ENCODE assay signal across 8 mouse cellular contexts in genomic region chr1:86443386-86444172, GRCm38 (mm10). TPM values are rescaled to one million over a fixed set of nuclear protein-coding genes. Genes with fewer than 3 reads are reported as not detected.
DNase-seq lines count a peak whose midpoint lies in the region; ATAC-seq lines count a peak whose summit lies in the region.

No protein-coding gene starts in this region.

- H3K4me2 ChIP-seq in lung, embryonic 15.5 days = peak overlapping the region; percentile 89
- peak overlapping the region; percentile 79 for H3K4me2 ChIP-seq in embryonic facial prominence, embryonic 12.5 days (replicated peaks)
- peak overlapping the region; percentile 96 for H3K4me2 ChIP-seq in hindbrain, embryonic 16.5 days (ENCODE audit: low read length)

- no peaks in the 10 kb centered on the region for H3K36me3 ChIP-seq in lung, embryonic 15.5 days
- H3K36me3 ChIP-seq in embryonic facial prominence, embryonic 12.5 days = no peaks in the 10 kb centered on the region
- no peaks in the 10 kb centered on the region for H3K36me3 ChIP-seq in hindbrain, embryonic 16.5 days (ENCODE audit: control insufficient read depth, insufficient read depth, low read length)
- H3K36me3 ChIP-seq in midbrain, embryonic 10.5 days = no peaks in the 10 kb centered on the region

- no peaks in the 10 kb centered on the region for H3K27me3 ChIP-seq in lung, embryonic 15.5 days
- no peaks in the 10 kb centered on the region for H3K27me3 ChIP-seq in embryonic facial prominence, embryonic 12.5 days
- H3K27me3 ChIP-seq in hindbrain, embryonic 16.5 days (replicated peaks; ENCODE audit: control insufficient read depth, insufficient read depth, low read length) = no peaks in the 10 kb centered on the region
- peaks cover 6% of the 10 kb centered on the region; the same call in 1 of the 2 replicates for H3K27me3 ChIP-seq in midbrain, embryonic 10.5 days (ENCODE audit: low read depth, poor library complexity, severe bottlenecking)

- WGBS in lung, embryonic 15.5 days = 52% methylated on average over 8 of the region's 8 CpGs
- WGBS in embryonic facial prominence, embryonic 12.5 days = 55% methylated on average over 8 of the region's 8 CpGs
- 54% methylated on average over 8 of the region's 8 CpGs for WGBS in hindbrain, embryonic 16.5 days
- 59% methylated on average over 8 of the region's 8 CpGs for WGBS in midbrain, embryonic 10.5 days

- peak overlapping the region; percentile 100 for H3K27ac ChIP-seq in lung, embryonic 15.5 days
- H3K27ac ChIP-seq in embryonic facial prominence, embryonic 12.5 days = peak overlapping the region; percentile 100
- H3K27ac ChIP-seq in hindbrain, embryonic 16.5 days (ENCODE audit: low read depth, low read length) = peak overlapping the region; percentile 99
- H3K27ac ChIP-seq in midbrain, embryonic 10.5 days (replicated peaks) = peak overlapping the region; percentile 98

- peak overlapping the region; percentile 85 for H3K9ac ChIP-seq in lung, embryonic 15.5 days
- H3K9ac ChIP-seq in embryonic facial prominence, embryonic 12.5 days = peak overlapping the region; percentile 89
- H3K9ac ChIP-seq in hindbrain, embryonic 16.5 days (ENCODE audit: low read depth, low read length) = peak overlapping the region; percentile 88

- peak overlapping the region; percentile 48 for H3K4me3 ChIP-seq in lung, embryonic 15.5 days
- no peak overlapping the region for H3K4me3 ChIP-seq in embryonic facial prominence, embryonic 12.5 days
- H3K4me3 ChIP-seq in hindbrain, embryonic 16.5 days (ENCODE audit: low read length) = peak overlapping the region; percentile 52
- H3K4me3 ChIP-seq in midbrain, embryonic 10.5 days = peak overlapping the region; percentile 61

- H3K4me1 ChIP-seq in lung, embryonic 15.5 days = peaks cover 45% of the 10 kb centered on the region
- H3K4me1 ChIP-seq in embryonic facial prominence, embryonic 12.5 days = peaks cover 39% of the 10 kb centered on the region
- H3K4me1 ChIP-seq in hindbrain, embryonic 16.5 days (ENCODE audit: control insufficient read depth, insufficient read depth, low read depth, low read length) = peaks cover 28% of the 10 kb centered on the region
- H3K4me1 ChIP-seq in midbrain, embryonic 10.5 days = peaks cover 53% of the 10 kb centered on the region

- no peak for DNase-seq in lung, postnatal 36 days
- peak; percentile 40 for DNase-seq in midbrain, embryonic 10.5 days (ENCODE audit: low spot score)
- no peak for DNase-seq in layer of hippocampus, postnatal 36 days
- DNase-seq in urinary bladder, adult 18-20 months (ENCODE audit: low spot score in 2 of 2) = no peak
- no peak for DNase-seq in left cerebral cortex, adult 9 months (ENCODE audit: low spot score in 2 of 2)

- no peak for ATAC-seq in lung, embryonic 15.5 days (ENCODE audit: borderline replicate concordance, extremely low read depth, low FRiP score, low TSS enrichment)
- ATAC-seq in embryonic facial prominence, embryonic 12.5 days (ENCODE audit: insufficient number of reproducible peaks, insufficient read depth, low FRiP score, low TSS enrichment) = no peak
- no peak for ATAC-seq in hindbrain, embryonic 16.5 days

- H3K9me3 ChIP-seq in lung, embryonic 15.5 days = no peaks in the 10 kb centered on the region
- no peaks in the 10 kb centered on the region for H3K9me3 ChIP-seq in embryonic facial prominence, embryonic 12.5 days
- no peaks in the 10 kb centered on the region for H3K9me3 ChIP-seq in hindbrain, embryonic 16.5 days (ENCODE audit: control insufficient read depth, low read length)
- H3K9me3 ChIP-seq in midbrain, embryonic 10.5 days (replicated peaks) = no peaks in the 10 kb centered on the region

RNA-seq across cellular contexts. Expression of gene Tex44, which starts 17.4 kb away (rescaled TPM):
- not detected in 2 replicates for polyA plus RNA-seq in lung, embryonic 15.5 days (2015; fragmentation: Nextera tagmentation; extraction: Ambion mirVana)
- not detected in 2 replicates for polyA plus RNA-seq in embryonic facial prominence, embryonic 12.5 days (2016; fragmentation: Nextera tagmentation; extraction: Ambion mirVana)
- not detected in 2 replicates for polyA plus RNA-seq in hindbrain, embryonic 16.5 days (2015; fragmentation: Nextera tagmentation; extraction: Ambion mirVana)
- 0.07 and 0.11 TPM in 2 replicates for polyA plus RNA-seq in midbrain, embryonic 10.5 days (2016; fragmentation: Nextera tagmentation; extraction: Ambion mirVana)
- total RNA-seq in layer of hippocampus, postnatal 36 days (2021) = not detected

RNA-seq across cellular contexts. Expression of gene Nmur1, which starts 17.6 kb away (rescaled TPM):
- polyA plus RNA-seq in lung, embryonic 15.5 days (2015; fragmentation: Nextera tagmentation; extraction: Ambion mirVana) = 0.17 TPM in 1 of 2 replicates, not detected in the other
- polyA plus RNA-seq in embryonic facial prominence, embryonic 12.5 days (2016; fragmentation: Nextera tagmentation; extraction: Ambion mirVana) = not detected in 2 replicates
- polyA plus RNA-seq in hindbrain, embryonic 16.5 days (2015; fragmentation: Nextera tagmentation; extraction: Ambion mirVana) = 0.13 TPM in 1 of 2 replicates, not detected in the other
- not detected in 2 replicates for polyA plus RNA-seq in midbrain, embryonic 10.5 days (2016; fragmentation: Nextera tagmentation; extraction: Ambion mirVana)
- total RNA-seq in layer of hippocampus, postnatal 36 days (2021) = not detected
